Mouse (Mus musculus): ENCODE measurements around the gene Ankrd17. TPM values are rescaled to one million over a fixed set of nuclear protein-coding genes. Genes with fewer than 3 reads are reported as not detected.
"Not testable (repeated sequence)": the region's sequence is repeated elsewhere in the genome, so short reads cannot be mapped to it uniquely, and the experiment has no call there.

Gene Ankrd17
- polyA plus RNA-seq, 1 experiment from 2014 or later: 26.8 TPM

- H3K9ac ChIP-seq (ENCODE audit: low read depth, low read length): no peak overlapping the region
- H3K4me2 ChIP-seq: no peak overlapping the region
- no peaks in the 10 kb centered on the region for H3K9me3 ChIP-seq (replicated peaks; ENCODE audit: control insufficient read depth, low read length)
- no peak overlapping the region for H3K27ac ChIP-seq (ENCODE audit: low read depth, low read length)
- no peaks in the 10 kb centered on the region for H3K4me1 ChIP-seq (ENCODE audit: control insufficient read depth, insufficient read depth, low read length)
- peaks cover 22% of the 10 kb centered on the region for H3K36me3 ChIP-seq (ENCODE audit: control insufficient read depth, insufficient read depth, low read length)
- no peak overlapping the region for H3K4me3 ChIP-seq (ENCODE audit: low read depth, low read length)
- ATAC-seq (replicated peaks; ENCODE audit: insufficient number of reproducible peaks, low FRiP score, low TSS enrichment): no peak
- H3K27me3 ChIP-seq (ENCODE audit: control insufficient read depth, insufficient read depth, low read length): no peaks in the 10 kb centered on the region
Measured at GRCm38 (mm10) chr5:90289887-90290286, 76.5 kb downstream of the Ankrd17 start.

GRCm38 (mm10) chr5:90286559-90286958, 79.8 kb downstream of the Ankrd17 start:
- ATAC-seq (replicated peaks; ENCODE audit: insufficient number of reproducible peaks, low FRiP score, low TSS enrichment): no peak

DNA sequence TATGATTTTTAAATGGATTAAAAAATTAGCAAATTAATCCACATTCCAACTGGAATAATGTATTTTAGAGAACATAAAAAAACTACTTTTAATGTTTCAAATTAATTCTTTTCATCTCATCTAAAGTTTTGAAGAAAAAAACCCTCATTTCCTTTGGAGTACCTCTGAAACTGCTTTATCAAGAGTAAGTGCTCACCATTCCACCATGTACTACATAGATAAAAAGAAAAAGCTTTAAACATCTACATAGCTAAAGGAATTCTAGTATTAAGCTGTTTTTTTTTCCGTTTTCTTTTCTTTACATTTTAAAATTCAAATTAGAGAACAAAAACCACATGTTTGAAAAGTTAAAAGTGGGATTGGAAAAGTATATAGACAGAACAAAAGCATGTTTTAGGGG, 86.3 kb downstream of the Ankrd17 start:
- no peak overlapping the region for H3K4me3 ChIP-seq (ENCODE audit: low read depth, low read length)
- H3K4me1 ChIP-seq (ENCODE audit: control insufficient read depth, insufficient read depth, low read length): no peaks in the 10 kb centered on the region
- no peak overlapping the region for H3K9ac ChIP-seq (ENCODE audit: low read depth, low read length)
- WGBS (ENCODE audit: insufficient replicate concordance): 82% methylated on average over 1 of the region's 1 CpGs
- H3K36me3 ChIP-seq (ENCODE audit: control insufficient read depth, insufficient read depth, low read length): peaks cover 25% of the 10 kb centered on the region
- no peaks in the 10 kb centered on the region for H3K9me3 ChIP-seq (replicated peaks; ENCODE audit: control insufficient read depth, low read length)
- no peak for ATAC-seq (replicated peaks; ENCODE audit: insufficient number of reproducible peaks, low FRiP score, low TSS enrichment)
- no peak overlapping the region for H3K4me2 ChIP-seq
- H3K27me3 ChIP-seq (ENCODE audit: control insufficient read depth, insufficient read depth, low read length): no peaks in the 10 kb centered on the region
- H3K27ac ChIP-seq (ENCODE audit: low read depth, low read length): no peak overlapping the region

More at GRCm38 (mm10) chr5:90286559-90286958, 79.8 kb downstream of the Ankrd17 start:
- Histone ChIP-seq H3K36me3 (ENCODE audit: control insufficient read depth, insufficient read depth, low read length) (peaks cover 31% of the 10 kb centered on the region), H3K9me3 (replicated peaks; ENCODE audit: control insufficient read depth, low read length) (no peaks in the 10 kb centered on the region), H3K9ac (ENCODE audit: low read depth, low read length) (no peak overlapping the region), H3K4me3 (ENCODE audit: low read depth, low read length) (no peak overlapping the region), H3K4me1 (ENCODE audit: control insufficient read depth, insufficient read depth, low read length) (no peaks in the 10 kb centered on the region), H3K27ac (ENCODE audit: low read depth, low read length) (no peak overlapping the region), H3K4me2 (no peak overlapping the region), H3K27me3 (ENCODE audit: control insufficient read depth, insufficient read depth, low read length) (no peaks in the 10 kb centered on the region)
- WGBS (ENCODE audit: insufficient replicate concordance): 82% methylated on average over 2 of the region's 2 CpGs

- WGBS (ENCODE audit: insufficient replicate concordance): 69% methylated on average over 3 of the region's 3 CpGs
Measured at GRCm38 (mm10) chr5:90279418-90279817, 87.0 kb downstream of the Ankrd17 start.

DNA sequence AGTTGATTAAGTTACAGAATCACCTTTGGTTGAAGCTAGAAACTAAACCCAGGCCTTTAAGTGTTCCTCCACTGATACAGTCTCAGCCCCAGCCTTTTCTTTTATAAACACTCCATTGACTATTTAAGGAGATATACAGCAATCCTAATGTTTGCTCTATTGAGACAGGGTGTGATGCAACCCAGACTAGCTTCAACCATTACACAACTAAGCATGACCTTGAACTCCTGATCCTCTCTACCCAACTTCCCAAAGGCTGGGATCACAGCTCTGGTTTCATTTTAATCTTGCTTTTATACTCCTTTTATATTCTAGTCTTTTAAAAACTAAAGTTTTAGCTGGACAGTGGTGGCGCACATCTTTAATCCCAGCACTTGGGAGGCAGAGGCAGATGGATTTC, 88.9 kb downstream of the Ankrd17 start:
- Histone ChIP-seq H3K9ac (ENCODE audit: low read depth, low read length) (no peak overlapping the region), H3K27me3 (ENCODE audit: control insufficient read depth, insufficient read depth, low read length) (no peaks in the 10 kb centered on the region), H3K4me2 (no peak overlapping the region), H3K36me3 (ENCODE audit: control insufficient read depth, insufficient read depth, low read length) (peaks cover 19% of the 10 kb centered on the region), H3K4me3 (ENCODE audit: low read depth, low read length) (no peak overlapping the region), H3K9me3 (replicated peaks; ENCODE audit: control insufficient read depth, low read length) (no peaks in the 10 kb centered on the region), H3K4me1 (ENCODE audit: control insufficient read depth, insufficient read depth, low read length) (no peaks in the 10 kb centered on the region), H3K27ac (ENCODE audit: low read depth, low read length) (no peak overlapping the region)
- no peak for ATAC-seq (replicated peaks; ENCODE audit: insufficient number of reproducible peaks, low FRiP score, low TSS enrichment)
- WGBS (ENCODE audit: insufficient replicate concordance): 95% methylated on average over 1 of the region's 1 CpGs

More at GRCm38 (mm10) chr5:90279418-90279817, 87.0 kb downstream of the Ankrd17 start:
- Histone ChIP-seq H3K9me3 (replicated peaks; ENCODE audit: control insufficient read depth, low read length) (no peaks in the 10 kb centered on the region), H3K27me3 (ENCODE audit: control insufficient read depth, insufficient read depth, low read length) (no peaks in the 10 kb centered on the region), H3K4me2 (no peak overlapping the region), H3K4me3 (ENCODE audit: low read depth, low read length) (no peak overlapping the region), H3K36me3 (ENCODE audit: control insufficient read depth, insufficient read depth, low read length) (peaks cover 29% of the 10 kb centered on the region), H3K4me1 (ENCODE audit: control insufficient read depth, insufficient read depth, low read length) (no peaks in the 10 kb centered on the region), H3K27ac (ENCODE audit: low read depth, low read length) (no peak overlapping the region), H3K9ac (ENCODE audit: low read depth, low read length) (no peak overlapping the region)
- ATAC-seq (replicated peaks; ENCODE audit: insufficient number of reproducible peaks, low FRiP score, low TSS enrichment): no peak

- Histone ChIP-seq H3K4me1 (ENCODE audit: control insufficient read depth, insufficient read depth, low read length) (no peaks in the 10 kb centered on the region), H3K4me2 (no peak overlapping the region), H3K9me3 (replicated peaks; ENCODE audit: control insufficient read depth, low read length) (no peaks in the 10 kb centered on the region), H3K9ac (ENCODE audit: low read depth, low read length) (no peak overlapping the region), H3K4me3 (ENCODE audit: low read depth, low read length) (no peak overlapping the region), H3K27me3 (ENCODE audit: control insufficient read depth, insufficient read depth, low read length) (no peaks in the 10 kb centered on the region), H3K27ac (ENCODE audit: low read depth, low read length) (no peak overlapping the region), H3K36me3 (ENCODE audit: control insufficient read depth, insufficient read depth, low read length) (peaks cover 19% of the 10 kb centered on the region)
- ATAC-seq (replicated peaks; ENCODE audit: insufficient number of reproducible peaks, low FRiP score, low TSS enrichment): no peak
- WGBS (ENCODE audit: insufficient replicate concordance): 93% methylated on average over 1 of the region's 1 CpGs
Measured at GRCm38 (mm10) chr5:90274806-90275205, 91.6 kb downstream of the Ankrd17 start.

DNA sequence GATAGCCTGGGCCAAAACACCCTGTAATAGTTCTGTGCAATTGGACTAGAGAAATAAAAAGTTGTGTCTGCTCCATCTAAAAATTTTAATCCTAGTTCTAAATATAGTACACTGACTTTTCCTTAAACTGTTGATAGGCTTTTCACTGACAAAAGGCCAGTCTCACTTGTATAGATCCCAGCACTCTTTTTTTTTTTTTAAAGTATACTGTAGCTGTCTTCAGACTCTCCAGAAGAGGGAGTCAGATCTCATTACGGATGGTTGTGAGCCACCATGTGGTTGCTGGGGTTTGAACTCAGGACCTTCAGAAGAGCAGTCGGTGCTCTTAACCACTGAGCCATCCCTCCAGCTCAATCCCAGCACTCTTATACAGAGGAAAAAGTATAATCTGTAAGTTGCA, 104.1 kb downstream of the Ankrd17 start:
- H3K4me2 ChIP-seq; H3K4me3 ChIP-seq (ENCODE audit: low read depth, low read length); H3K4me1 ChIP-seq (ENCODE audit: control insufficient read depth, insufficient read depth, low read length); H3K27ac ChIP-seq (ENCODE audit: low read depth, low read length); H3K9ac ChIP-seq (ENCODE audit: low read depth, low read length); ATAC-seq (replicated peaks; ENCODE audit: insufficient number of reproducible peaks, low FRiP score, low TSS enrichment); H3K9me3 ChIP-seq (replicated peaks; ENCODE audit: control insufficient read depth, low read length); H3K27me3 ChIP-seq (ENCODE audit: control insufficient read depth, insufficient read depth, low read length): not testable (repeated sequence)
- H3K36me3 ChIP-seq (ENCODE audit: control insufficient read depth, insufficient read depth, low read length): peaks cover 19% of the 10 kb centered on the region
- WGBS (ENCODE audit: insufficient replicate concordance): 74% methylated on average over 2 of the region's 2 CpGs

- 96% methylated on average over 3 of the region's 3 CpGs for WGBS (ENCODE audit: insufficient replicate concordance)
- no peaks in the 10 kb centered on the region for H3K27me3 ChIP-seq (ENCODE audit: control insufficient read depth, insufficient read depth, low read length)
- no peaks in the 10 kb centered on the region for H3K9me3 ChIP-seq (replicated peaks; ENCODE audit: control insufficient read depth, low read length)
- no peak overlapping the region for H3K4me3 ChIP-seq (ENCODE audit: low read depth, low read length)
- no peak overlapping the region for H3K27ac ChIP-seq (ENCODE audit: low read depth, low read length)
- H3K4me2 ChIP-seq: no peak overlapping the region
- no peak overlapping the region for H3K9ac ChIP-seq (ENCODE audit: low read depth, low read length)
- H3K4me1 ChIP-seq (ENCODE audit: control insufficient read depth, insufficient read depth, low read length): no peaks in the 10 kb centered on the region
- H3K36me3 ChIP-seq (ENCODE audit: control insufficient read depth, insufficient read depth, low read length): peaks cover 19% of the 10 kb centered on the region
- ATAC-seq (replicated peaks; ENCODE audit: insufficient number of reproducible peaks, low FRiP score, low TSS enrichment): no peak
Measured at GRCm38 (mm10) chr5:90257023-90257422, 109.4 kb downstream of the Ankrd17 start.

DNA sequence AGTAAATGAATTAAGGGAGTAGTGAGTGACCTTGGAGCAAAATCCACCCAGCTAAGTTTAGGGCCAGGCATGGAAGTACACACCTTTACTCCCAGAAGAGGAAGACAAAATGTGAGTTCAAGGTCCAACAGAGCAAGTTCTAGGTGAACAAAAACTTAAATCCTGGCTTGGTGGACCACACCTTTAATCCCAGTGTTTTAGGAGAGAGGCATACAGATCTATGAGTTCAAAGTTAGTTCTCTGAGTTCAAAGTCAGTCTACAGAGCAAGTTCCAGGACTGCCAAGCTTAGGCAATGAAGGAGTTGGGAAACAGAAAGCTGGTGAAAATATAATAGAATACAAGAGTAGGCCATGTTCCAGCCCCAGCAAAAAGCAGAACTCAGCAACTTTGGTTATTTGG, 118.9 kb downstream of the Ankrd17 start:
- Histone ChIP-seq H3K27me3 (ENCODE audit: control insufficient read depth, insufficient read depth, low read length) (no peaks in the 10 kb centered on the region), H3K4me2 (no peak overlapping the region), H3K9me3 (replicated peaks; ENCODE audit: control insufficient read depth, low read length) (no peaks in the 10 kb centered on the region), H3K4me3 (ENCODE audit: low read depth, low read length) (no peak overlapping the region), H3K4me1 (ENCODE audit: control insufficient read depth, insufficient read depth, low read length) (no peaks in the 10 kb centered on the region), H3K9ac (ENCODE audit: low read depth, low read length) (no peak overlapping the region), H3K36me3 (ENCODE audit: control insufficient read depth, insufficient read depth, low read length) (peaks cover 46% of the 10 kb centered on the region), H3K27ac (ENCODE audit: low read depth, low read length) (no peak overlapping the region)
- no peak for ATAC-seq (replicated peaks; ENCODE audit: insufficient number of reproducible peaks, low FRiP score, low TSS enrichment)

Measured in heart, embryonic 11.5 days (tissue).